Mouse (Mus musculus) cerebellum, adult 11 months (tissue): ENCODE results near the gene Pfn3.

Experiments used
- DNase-seq: peaks from one replicate; pipeline ENCODE4 v3.0.0; 2022

Pfn3 gene

DNA sequence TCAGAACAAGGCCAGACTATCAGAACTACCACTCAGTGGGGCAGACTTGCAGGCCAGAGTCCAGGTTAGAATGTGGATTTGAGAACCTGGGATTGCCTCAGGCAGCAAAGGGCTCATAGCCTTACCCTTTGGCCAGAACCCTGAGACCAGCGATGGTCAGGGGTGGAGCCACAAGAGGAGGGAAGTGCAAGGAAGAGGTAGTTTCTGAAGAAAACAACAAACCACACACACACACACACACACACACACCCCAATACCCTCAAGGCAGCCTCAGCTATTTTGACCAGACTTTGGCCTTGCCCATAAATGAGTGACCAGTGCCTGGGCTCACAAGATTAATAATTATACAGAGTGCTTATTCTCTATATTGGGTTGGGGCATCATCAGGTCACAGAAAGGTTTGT lies 23.4 kb downstream of the Pfn3 start:
- DNase-seq = no peak

DNA sequence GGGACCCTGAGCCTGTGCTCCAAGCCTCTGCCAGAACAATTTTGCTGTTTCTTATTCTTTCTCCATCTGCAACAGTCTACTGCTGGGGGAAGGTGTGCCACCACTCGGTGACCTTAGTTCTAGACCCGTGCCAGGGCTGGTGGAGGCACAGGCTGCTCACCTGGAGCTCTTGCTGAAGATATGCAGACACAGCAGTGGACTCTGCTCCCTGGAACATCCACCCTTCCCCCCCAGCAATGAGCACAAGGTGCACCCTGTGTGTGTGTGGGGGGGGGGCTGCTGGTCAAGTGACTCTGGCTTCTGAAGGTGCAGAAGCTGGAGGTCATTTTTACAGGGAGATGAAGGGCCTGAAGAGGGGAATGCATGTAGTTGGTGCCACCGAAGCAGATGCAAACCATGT lies 24.4 kb downstream of the Pfn3 start:
- no peak for DNase-seq

DNA sequence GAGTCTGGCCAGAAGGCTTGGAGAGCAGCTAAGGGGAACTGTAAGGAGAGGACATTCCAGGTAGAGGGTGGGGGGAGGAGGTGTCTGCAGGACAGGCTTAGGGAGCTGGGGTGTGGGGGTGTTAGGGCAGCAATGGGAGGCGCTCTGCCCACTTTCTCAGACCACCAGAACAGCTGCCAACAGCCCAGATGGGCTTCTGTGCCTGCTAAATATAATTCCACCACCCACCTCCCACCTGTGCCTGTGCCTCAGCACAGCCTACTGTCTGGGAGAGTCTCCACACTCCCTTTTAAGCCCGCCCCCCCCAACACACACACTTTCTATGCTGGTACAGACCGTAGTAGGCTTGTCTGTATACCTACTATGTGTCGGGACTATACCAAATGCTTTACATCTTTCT lies 33.2 kb downstream of the Pfn3 start:
- no peak for DNase-seq

DNA sequence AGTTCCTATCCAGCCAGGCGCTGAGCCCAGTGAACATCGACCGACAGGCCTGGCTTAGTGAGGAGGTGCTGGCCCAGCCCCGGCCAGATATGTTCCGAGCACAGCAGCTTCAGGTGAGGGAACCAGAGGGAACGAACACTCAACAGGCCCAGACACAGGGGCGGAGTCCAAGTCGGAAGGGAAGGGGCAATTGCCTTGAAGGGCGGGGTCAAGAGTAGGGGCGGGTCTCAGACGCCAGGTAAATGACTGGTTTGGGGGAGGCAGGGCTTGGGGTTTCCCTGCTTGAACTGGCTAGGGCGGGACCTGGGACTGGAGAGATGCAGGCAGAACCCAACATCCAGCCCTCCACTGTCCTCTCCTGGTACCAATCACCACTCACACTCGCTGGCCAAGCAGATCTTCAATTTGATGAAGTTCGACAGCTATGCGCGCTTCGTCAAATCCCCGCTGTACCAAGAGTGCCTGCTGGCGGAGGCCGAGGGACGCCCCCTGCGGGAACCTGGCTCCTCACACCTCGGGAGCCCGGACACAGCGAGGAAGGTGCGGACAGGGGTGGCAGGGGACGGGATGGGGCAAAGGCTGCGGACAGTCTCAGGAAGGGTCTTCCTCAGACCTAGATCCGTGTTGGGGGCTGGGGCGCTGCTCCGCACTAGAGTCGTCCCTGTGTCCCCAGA lies 36.0 kb downstream of the Pfn3 start:
- DNase-seq = no peak

DNA sequence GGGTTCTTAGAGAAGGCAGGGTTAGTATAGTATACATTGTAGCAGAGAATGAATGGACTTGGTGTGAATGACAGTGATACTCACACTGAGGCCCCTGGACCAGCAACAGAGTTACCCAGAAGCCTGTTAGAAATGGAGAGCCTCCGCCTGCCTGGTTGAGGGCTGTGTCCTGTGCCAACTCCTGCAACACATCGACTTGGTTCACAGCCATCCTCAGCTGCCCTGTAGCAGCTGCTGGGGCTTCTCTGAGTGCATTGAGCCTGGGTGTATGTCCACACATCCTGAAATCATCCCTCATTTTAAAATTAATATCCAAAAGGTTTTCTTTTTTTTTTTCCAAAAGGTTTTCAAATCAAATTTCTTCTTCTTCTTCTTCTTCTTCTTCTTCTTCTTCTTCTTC lies 39.2 kb downstream of the Pfn3 start:
- no peak for DNase-seq

DNA sequence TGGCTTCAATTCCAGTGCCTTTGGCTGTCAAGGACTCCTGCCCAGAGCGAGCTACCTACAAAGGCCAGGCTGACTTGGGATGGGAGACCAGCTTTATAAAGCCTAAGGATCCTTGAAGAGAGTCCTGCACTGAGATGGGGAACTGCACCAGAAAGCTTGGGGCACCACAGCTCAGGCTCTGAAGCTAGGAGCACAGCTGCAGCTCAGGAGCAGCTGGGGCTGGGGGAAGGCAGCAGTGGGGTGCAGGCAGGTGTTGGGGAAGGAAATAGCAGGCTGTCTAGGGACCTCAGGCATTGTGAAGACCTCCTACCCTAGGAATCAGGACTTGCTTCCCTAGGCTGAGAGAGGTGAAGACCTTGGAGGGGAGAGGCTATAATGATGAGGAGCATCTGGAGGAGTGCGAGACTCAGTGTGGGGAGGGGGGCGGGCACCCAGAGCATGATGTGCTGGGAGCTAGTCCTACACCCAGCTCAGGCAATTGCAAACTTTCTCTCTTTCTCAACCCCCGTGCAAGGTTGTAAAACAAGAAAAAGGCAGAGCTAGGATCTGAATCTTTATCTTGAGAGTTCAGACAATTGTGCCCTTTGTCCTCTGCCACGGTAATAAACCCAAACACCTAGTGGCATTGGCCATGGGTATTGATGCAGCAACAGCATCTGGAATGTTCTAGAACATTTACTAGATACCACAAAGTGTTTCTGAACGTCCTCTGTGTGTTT lies 40.7 kb downstream of the Pfn3 start:
- no peak for DNase-seq

DNA sequence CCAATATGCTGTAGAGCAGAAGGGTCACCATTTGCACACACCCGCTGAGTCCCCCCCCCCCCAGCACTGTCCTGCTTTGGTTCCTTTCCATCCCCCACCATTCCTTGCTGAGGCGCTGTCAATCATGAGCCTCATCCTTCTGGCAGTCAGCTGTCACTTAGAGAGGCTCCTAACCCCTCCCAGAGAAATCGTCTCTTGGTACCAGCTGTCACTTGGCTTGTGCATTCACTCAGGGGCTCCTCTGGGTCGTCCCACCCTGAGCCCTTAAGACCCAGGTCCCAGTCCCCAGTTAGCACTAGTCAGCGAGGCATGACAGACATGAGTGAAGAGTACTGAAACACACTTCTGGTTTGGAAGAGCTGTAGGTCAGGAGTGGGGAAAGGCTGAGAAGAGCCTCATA lies 43.3 kb downstream of the Pfn3 start:
- DNase-seq = no peak

DNA sequence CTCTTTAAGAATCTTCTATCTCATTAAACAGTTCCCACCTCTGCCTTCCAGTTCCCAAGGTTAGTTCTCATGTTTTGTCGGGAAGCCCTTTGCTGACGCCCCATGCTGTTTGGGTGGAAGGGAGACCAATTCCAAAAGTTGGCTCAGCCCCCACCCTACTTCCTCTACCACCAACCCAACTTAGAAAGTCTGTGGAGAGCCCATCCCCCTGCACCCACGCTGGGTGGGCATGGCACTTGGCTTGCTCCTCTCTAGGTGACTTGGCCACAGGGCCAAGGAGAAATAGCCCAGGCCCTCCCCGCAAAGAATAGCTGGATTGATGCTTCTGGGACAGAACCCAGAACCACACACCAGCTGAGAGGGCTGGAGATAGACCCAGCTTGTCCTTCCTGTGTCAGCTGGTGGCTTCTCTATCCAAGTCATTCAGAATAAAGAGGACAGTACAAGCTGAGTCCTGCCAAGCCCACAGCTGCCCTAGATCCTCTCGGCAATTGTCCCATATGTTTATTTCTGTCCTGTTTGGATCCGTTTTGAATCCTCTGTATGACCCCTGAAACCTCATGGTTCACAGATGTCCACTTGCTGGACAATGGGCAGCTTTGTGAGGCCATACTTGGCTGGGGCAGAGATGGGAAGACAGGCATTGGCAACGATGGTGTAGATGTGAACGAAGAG lies 43.9 kb downstream of the Pfn3 start:
- no peak for DNase-seq

DNA sequence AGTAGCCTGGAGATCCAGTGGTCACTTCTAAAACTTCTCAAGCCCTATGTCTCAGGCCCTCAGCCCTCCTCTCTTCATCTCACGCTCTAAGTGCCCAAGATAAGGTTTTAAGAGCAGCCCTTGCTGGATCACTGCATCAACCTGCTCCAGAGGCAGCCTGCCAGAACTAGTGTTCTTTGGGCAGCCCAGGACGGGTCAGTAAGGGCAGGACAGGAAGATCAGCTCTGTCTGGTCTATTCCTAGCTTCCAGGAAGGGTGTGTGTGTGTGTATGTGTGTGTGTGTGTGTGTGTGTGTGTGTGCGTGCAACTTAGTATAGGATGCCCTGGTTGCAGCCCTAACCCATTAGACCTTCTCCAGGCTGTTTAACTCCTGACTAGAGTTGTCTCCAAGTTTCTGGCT lies 44.8 kb downstream of the Pfn3 start:
- DNase-seq = no peak

DNA sequence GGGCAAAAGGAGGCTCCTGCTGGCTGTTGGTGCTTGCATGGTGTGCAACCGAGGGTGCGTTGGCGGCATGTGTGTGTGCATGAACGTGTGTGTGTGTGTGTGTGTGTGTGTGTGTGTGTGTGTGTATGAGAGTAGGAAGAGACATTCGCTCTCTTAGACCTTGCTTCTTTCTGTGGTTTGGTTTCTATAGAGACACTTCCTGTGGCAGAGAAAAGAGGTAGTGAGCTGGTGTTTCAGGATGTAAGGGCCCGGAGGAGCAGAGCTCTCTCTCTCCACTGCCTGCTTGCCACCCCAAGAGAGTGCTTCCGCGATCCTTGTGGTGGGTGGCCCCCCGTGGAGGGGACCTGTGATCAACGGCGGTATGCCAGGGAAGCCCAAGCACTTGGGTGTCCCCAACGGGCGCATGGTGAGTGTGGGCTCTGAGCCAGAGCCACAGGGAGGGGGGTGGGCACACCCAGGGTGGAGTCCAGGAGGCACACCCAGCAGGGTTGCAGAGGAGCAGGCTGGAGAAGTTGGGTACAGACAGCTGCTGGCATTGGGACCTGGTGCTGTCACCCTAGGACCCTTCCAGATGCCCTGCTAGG lies 45.4 kb downstream of the Pfn3 start, which contains the start of gene Rgs14:
Gene Rgs14 (plus strand): TSS at position 202 of the 584 bp plus-strand sequence.
- DNase-seq = no peak

DNA sequence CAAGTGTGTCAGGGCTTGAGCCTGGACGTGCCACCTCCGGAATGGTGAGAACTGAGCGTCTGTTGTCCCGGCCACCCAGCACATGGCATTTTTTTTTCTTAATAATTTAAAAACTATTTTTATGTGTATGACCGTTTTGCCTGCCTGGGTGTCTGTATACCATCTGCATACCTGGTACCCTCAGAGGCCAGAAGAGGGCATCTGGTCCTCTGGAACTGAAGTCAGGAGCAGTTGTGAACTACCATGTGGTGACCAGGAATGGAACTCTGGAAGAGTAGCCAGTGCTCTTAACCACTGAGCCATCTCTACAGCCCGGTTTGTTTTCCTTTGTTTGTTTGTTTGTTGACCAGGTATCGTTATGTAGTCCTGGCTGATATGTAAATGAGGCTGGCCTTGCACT lies 46.6 kb downstream of the Pfn3 start:
- no peak for DNase-seq
